Mouse (Mus musculus) forelimb bud, embryonic 11.5 days (tissue): ENCODE results near the gene Sh3bp5.
A peak's percentile ranks its signal among the peaks of the same experiment; 100 is the strongest.
"Not testable (repeated sequence)": the region's sequence is repeated elsewhere in the genome, so short reads cannot be mapped to it uniquely, and the experiment has no call there.

Source experiments
- DNase-seq: peaks from one replicate; pipeline ENCODE4 v3.0.0-alpha.2; 2012; ENCODE audit warnings: low read depth, low spot score

The Sh3bp5 gene

GRCm38 (mm10) chr14:31435930-31436693 lies at the start of gene Sh3bp5:
TSS of gene Sh3bp5 (minus strand) at chr14:31436078.
- DNase-seq, result peak; percentile 91

- no peak for DNase-seq
Measured at GRCm38 (mm10) chr14:31482417-31482816, 46.5 kb upstream of the Sh3bp5 start.

GRCm38 (mm10) chr14:31473297-31473696 lies 37.4 kb upstream of the Sh3bp5 start:
- DNase-seq, result no peak

- peak; percentile 72 for DNase-seq
Measured at GRCm38 (mm10) chr14:31472451-31473061, 36.7 kb upstream of the Sh3bp5 start.

- no peak for DNase-seq
Measured at GRCm38 (mm10) chr14:31469711-31470110, 33.8 kb upstream of the Sh3bp5 start.

- DNase-seq, result peak; percentile 54
Measured at GRCm38 (mm10) chr14:31464176-31464575, 28.3 kb upstream of the Sh3bp5 start.

- peak; percentile 17 for DNase-seq
Measured at GRCm38 (mm10) chr14:31462886-31463285, 27.0 kb upstream of the Sh3bp5 start.

- DNase-seq, result not testable (repeated sequence)
Measured at GRCm38 (mm10) chr14:31462226-31462625, 26.3 kb upstream of the Sh3bp5 start.

- DNase-seq, result peak; percentile 58
Measured at GRCm38 (mm10) chr14:31458006-31458405, 22.1 kb upstream of the Sh3bp5 start.

- no peak for DNase-seq
Measured at GRCm38 (mm10) chr14:31456064-31456721, 20.3 kb upstream of the Sh3bp5 start.

- DNase-seq, result no peak
Measured at GRCm38 (mm10) chr14:31454849-31455566, 19.1 kb upstream of the Sh3bp5 start.

- DNase-seq, result not testable (repeated sequence)
Measured at GRCm38 (mm10) chr14:31453946-31454345, 18.1 kb upstream of the Sh3bp5 start.

- DNase-seq, result no peak
Measured at GRCm38 (mm10) chr14:31448994-31449393, 13.1 kb upstream of the Sh3bp5 start.

GRCm38 (mm10) chr14:31443616-31444015 lies 7.7 kb upstream of the Sh3bp5 start:
- DNase-seq, result no peak

- no peak for DNase-seq
Measured at GRCm38 (mm10) chr14:31440725-31441124, 4.8 kb upstream of the Sh3bp5 start.

- DNase-seq, result no peak
Measured at GRCm38 (mm10) chr14:31440230-31440629, 4.4 kb upstream of the Sh3bp5 start.

- DNase-seq, result no peak
Measured at GRCm38 (mm10) chr14:31439279-31439678, 3.4 kb upstream of the Sh3bp5 start.

- no peak for DNase-seq
Measured at GRCm38 (mm10) chr14:31437826-31438529, 2.1 kb upstream of the Sh3bp5 start.

- peak; percentile 56 for DNase-seq
Measured at GRCm38 (mm10) chr14:31435018-31435915, 611 bp downstream of the Sh3bp5 start.

GRCm38 (mm10) chr14:31434426-31434825 lies 1.5 kb downstream of the Sh3bp5 start:
- no peak for DNase-seq
